Mouse (Mus musculus) liver, adult 2 months (tissue): Measurements from ENCODE around the gene Add2. TPM values are rescaled to one million over a fixed set of nuclear protein-coding genes. Genes with fewer than 3 reads are reported as not detected.

ENCODE experiments used
- DNase-seq: peaks from one replicate; pipeline ENCODE4 v3.0.0-alpha.2; 2011; ENCODE audit warnings: low read depth, low spot score; ENCODE audit errors: extremely low read depth
- H3K27ac ChIP-seq: fragments of 200-500 bp; replicated peaks from 2 replicates; pipeline ENCODE4 v1.5.1; 2012; ENCODE audit warnings: low read depth, mild to moderate bottlenecking, control low read depth, inconsistent platforms, low read length; ENCODE audit not compliant: insufficient read depth
- H3K27me3 ChIP-seq: fragments of 200-500 bp; 2 replicates; pipeline ENCODE4 v1.6.1; 2012; ENCODE audit warnings: mild to moderate bottlenecking, moderate library complexity, low read length, inconsistent platforms; ENCODE audit not compliant: control insufficient read depth, insufficient read depth
- H3K36me3 ChIP-seq: fragments of 200-500 bp; 2 replicates; pipeline ENCODE4 v1.6.1; 2012; ENCODE audit warnings: low read length, inconsistent platforms; ENCODE audit not compliant: control insufficient read depth, insufficient read depth
- H3K4me1 ChIP-seq: fragments of 200-500 bp; 2 replicates; pipeline ENCODE4 v1.6.1; 2011; ENCODE audit warnings: low read length; ENCODE audit not compliant: control insufficient read depth, insufficient read depth
- H3K4me3 ChIP-seq: fragments of 200-500 bp; 2 replicates; pipeline ENCODE4 v1.5.1; 2011; ENCODE audit warnings: low read depth, mild to moderate bottlenecking, control low read depth, low read length, moderate library complexity; ENCODE audit not compliant: insufficient read depth
- H3K79me2 ChIP-seq: fragments of 200-500 bp; 2 replicates; pipeline ENCODE4 v1.6.1; 2012; ENCODE audit warnings: inconsistent platforms, mild to moderate bottlenecking, low read length, moderate library complexity; ENCODE audit not compliant: control insufficient read depth, insufficient read depth
- H3K9ac ChIP-seq: fragments of 200-500 bp; 2 replicates; pipeline ENCODE4 v1.6.1; 2012; ENCODE audit warnings: low read depth, mild to moderate bottlenecking, control low read depth, inconsistent platforms, low read length
- CTCF ChIP-seq: fragments of 200-500 bp; IDR thresholded peaks from 2 replicates; pipeline ENCODE4 v1.5.1; 2011; ENCODE audit warnings: low read depth, low read length, control low read depth
- POLR2A ChIP-seq: fragments of 200-500 bp; IDR thresholded peaks from 2 replicates; pipeline ENCODE4 v1.6.1; 2011; ENCODE audit warnings: low read length, control low read depth; ENCODE audit not compliant: insufficient read depth; ENCODE audit errors: extremely low read depth
- WGBS: fragments of 180-500 bp; shearing (Covaris S2); methylation state at CpG from one replicate; pipeline ENCODE4 v1.1.7; 2018; 5-methylcytosine and 5-hydroxymethylcytosine counted together
- polyA plus RNA-seq: library from polyadenylated mRNA; depleted of rRNA; stranded (reverse); fragments of >200 nt; gene quantifications from 2 replicates; pipeline ENCODE4 v1.2.3, GENCODE M21; 2012
- total RNA-seq: library from RNA; depleted of rRNA; stranded (reverse); fragments of >200 nt; gene quantifications from 2 replicates; pipeline ENCODE4 v1.2.3, GENCODE M21; 2014

Gene Add2
- total and polyA plus RNA-seq, 2 experiments = under 0.01 TPM; not detected in 1

GRCm38 (mm10) chr6:86059151-86059853, 30.8 kb downstream of the Add2 start:
- Histone ChIP-seq H3K4me1 (no peaks in the 10 kb centered on the region), H3K4me3 (no peak overlapping the region), H3K9ac (no peak overlapping the region), H3K27ac (no peak overlapping the region), H3K36me3 (no peaks in the 10 kb centered on the region), H3K27me3 (no peaks in the 10 kb centered on the region), H3K79me2 (no peaks in the 10 kb centered on the region)
- no peak for DNase-seq
- WGBS = 43% methylated on average over 7 of the region's 7 CpGs
- no peak for TF ChIP-seq CTCF

- Histone ChIP-seq H3K27me3 (no peaks in the 10 kb centered on the region), H3K79me2 (no peaks in the 10 kb centered on the region), H3K27ac (no peak overlapping the region), H3K4me1 (no peaks in the 10 kb centered on the region), H3K36me3 (no peaks in the 10 kb centered on the region), H3K4me3 (no peak overlapping the region), H3K9ac (no peak overlapping the region)
- TF ChIP-seq CTCF = no peak
- TF ChIP-seq POLR2A = no peak
- no peak for DNase-seq
- 96% methylated on average over 3 of the region's 3 CpGs for WGBS
These were observed 31.7 kb downstream of the Add2 start for GRCm38 (mm10) chr6:86060170-86060569.

GRCm38 (mm10) chr6:86062226-86062625, 33.7 kb downstream of the Add2 start:
- Histone ChIP-seq H3K4me3 (no peak overlapping the region), H3K4me1 (no peaks in the 10 kb centered on the region), H3K36me3 (no peaks in the 10 kb centered on the region), H3K79me2 (no peaks in the 10 kb centered on the region), H3K9ac (no peak overlapping the region), H3K27ac (no peak overlapping the region), H3K27me3 (no peaks in the 10 kb centered on the region)
- WGBS = 63% methylated on average over 5 of the region's 5 CpGs
- DNase-seq = no peak
- TF ChIP-seq CTCF (no peak), POLR2A (no peak)

GRCm38 (mm10) chr6:86062684-86063083, 34.2 kb downstream of the Add2 start:
- TF ChIP-seq POLR2A = no peak
- TF ChIP-seq CTCF = no peak
- 84% methylated on average over 2 of the region's 2 CpGs for WGBS
- H3K4me1 ChIP-seq = no peaks in the 10 kb centered on the region
- no peaks in the 10 kb centered on the region for H3K79me2 ChIP-seq
- H3K4me3 ChIP-seq = no peak overlapping the region
- H3K27me3 ChIP-seq = no peaks in the 10 kb centered on the region
- no peak overlapping the region for H3K9ac ChIP-seq
- no peak overlapping the region for H3K27ac ChIP-seq
- no peak for DNase-seq
- no peaks in the 10 kb centered on the region for H3K36me3 ChIP-seq

- TF ChIP-seq POLR2A (no peak), CTCF (no peak)
- no peaks in the 10 kb centered on the region for H3K4me1 ChIP-seq
- no peaks in the 10 kb centered on the region for H3K36me3 ChIP-seq
- H3K9ac ChIP-seq = no peak overlapping the region
- no peaks in the 10 kb centered on the region for H3K79me2 ChIP-seq
- DNase-seq = no peak
- 78% methylated on average over 6 of the region's 6 CpGs for WGBS
- H3K27me3 ChIP-seq = no peaks in the 10 kb centered on the region
- no peak overlapping the region for H3K27ac ChIP-seq
- H3K4me3 ChIP-seq = no peak overlapping the region
These were observed 36.0 kb downstream of the Add2 start for GRCm38 (mm10) chr6:86064318-86065016.

GRCm38 (mm10) chr6:86066727-86067126, 38.2 kb downstream of the Add2 start:
- DNase-seq = no peak
- WGBS = 84% methylated on average over 6 of the region's 6 CpGs
- H3K9ac ChIP-seq = no peak overlapping the region
- no peak overlapping the region for H3K4me3 ChIP-seq
- no peaks in the 10 kb centered on the region for H3K36me3 ChIP-seq
- H3K4me1 ChIP-seq = no peaks in the 10 kb centered on the region
- no peak overlapping the region for H3K27ac ChIP-seq
- H3K27me3 ChIP-seq = no peaks in the 10 kb centered on the region
- TF ChIP-seq POLR2A = no peak
- TF ChIP-seq CTCF = no peak
- H3K79me2 ChIP-seq = no peaks in the 10 kb centered on the region
